Mouse (Mus musculus) megakaryocyte, embryonic 14.5 days (primary cell): ENCODE results near the gene Mt1.
"Not testable (repeated sequence)": the region's sequence is repeated elsewhere in the genome, so short reads cannot be mapped to it uniquely, and the experiment has no call there.

Experiments used
- FLI1 ChIP-seq: IDR thresholded peaks from 2 replicates; pipeline ENCODE4 v1.6.1; 2012; ENCODE audit warnings: low read length, inconsistent platforms, mixed read lengths
- GATA1 ChIP-seq: IDR thresholded peaks from 3 replicates; pipeline ENCODE4 v1.6.1; 2012; ENCODE audit warnings: mixed read lengths, low read length, inconsistent platforms, borderline replicate concordance

DNA sequence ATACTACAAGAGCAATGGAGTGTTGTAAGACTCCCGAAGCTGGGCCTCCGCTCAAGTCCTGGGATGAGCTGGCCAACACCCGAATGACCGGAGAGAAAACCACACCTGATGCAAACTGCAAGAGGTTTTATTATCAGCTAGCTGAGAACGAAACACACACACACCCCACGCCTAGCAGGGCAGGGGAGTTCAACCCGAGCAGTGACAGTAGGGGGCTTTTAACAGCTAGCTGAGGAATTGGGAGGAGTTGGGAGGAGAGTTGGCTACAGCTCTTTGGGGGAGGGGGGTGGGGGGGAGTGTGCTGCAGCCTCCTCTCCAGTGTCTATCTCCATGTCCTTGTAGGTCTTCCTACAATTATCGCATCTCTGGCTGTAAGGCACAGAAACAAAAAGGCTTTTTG is 13.1 kb upstream of the Mt1 start:
- not testable (repeated sequence) for TF ChIP-seq GATA1, FLI1
